Mouse (Mus musculus) limb, embryonic 12.5 days (tissue): Measurements from ENCODE around the gene Med25. TPM values are rescaled to one million over a fixed set of nuclear protein-coding genes. Genes with fewer than 3 reads are reported as not detected.

Experiments used
- ATAC-seq: fragments of 200-750 bp; cut with Nextera tagmentation; 2 replicates; pipeline ENCODE4 v1.8.0; 2017; ENCODE audit warnings: low read depth, moderate TSS enrichment; ENCODE audit not compliant: insufficient number of reproducible peaks, insufficient read depth, low FRiP score, low TSS enrichment
- H3K27ac ChIP-seq: fragments of 300-500 bp; sonication (generic); 2 replicates; pipeline ENCODE4 v1.5.1; 2016; ENCODE audit warnings: mild to moderate bottlenecking, moderate library complexity
- H3K27me3 ChIP-seq: fragments of 300-500 bp; sonication (generic); 2 replicates; pipeline ENCODE4 v1.6.1; 2016; ENCODE audit warnings: mild to moderate bottlenecking, moderate library complexity
- H3K36me3 ChIP-seq: fragments of 300-500 bp; sonication (generic); 2 replicates; pipeline ENCODE4 v1.6.1; 2016; ENCODE audit warnings: mild to moderate bottlenecking, moderate library complexity
- H3K4me1 ChIP-seq: fragments of 300-500 bp; sonication (generic); replicated peaks from 2 replicates; pipeline ENCODE4 v1.6.1; 2016
- H3K4me2 ChIP-seq: fragments of 300-500 bp; sonication (generic); 2 replicates; pipeline ENCODE4 v1.6.1; 2016; ENCODE audit warnings: mild to moderate bottlenecking, moderate library complexity
- H3K4me3 ChIP-seq: fragments of 300-500 bp; sonication (generic); replicated peaks from 2 replicates; pipeline ENCODE4 v1.5.1; 2016; ENCODE audit warnings: mild to moderate bottlenecking
- H3K9ac ChIP-seq: fragments of 300-500 bp; sonication (generic); replicated peaks from 2 replicates; pipeline ENCODE4 v1.6.1; 2016; ENCODE audit warnings: mild to moderate bottlenecking, moderate library complexity
- H3K9me3 ChIP-seq: fragments of 300-500 bp; sonication (generic); 2 replicates; pipeline ENCODE4 v1.6.1; 2016; ENCODE audit warnings: mild to moderate bottlenecking, moderate library complexity
- WGBS: fragments of 180-500 bp; shearing (Covaris S2); methylation state at CpG from one replicate; pipeline ENCODE4 v1.1.7; 2016; 5-methylcytosine and 5-hydroxymethylcytosine counted together
- polyA plus RNA-seq: library from polyadenylated mRNA; unstranded; fragments of >200 nt; fragmentation: Nextera tagmentation; extraction: Ambion mirVana; gene quantifications from 2 replicates; pipeline ENCODE4 v1.2.1, GENCODE M21; 2016

The Med25 gene
- polyA plus RNA-seq, 1 experiment from 2014 or later, result 116 TPM

GRCm38 (mm10) chr7:44841825-44842463 lies 50.6 kb downstream of the Med25 start:
- H3K36me3 ChIP-seq, result peaks cover 65% of the 10 kb centered on the region
- no peaks in the 10 kb centered on the region for H3K9me3 ChIP-seq
- peaks cover 16% of the 10 kb centered on the region for H3K4me1 ChIP-seq
- peaks cover 43% of the 10 kb centered on the region for H3K27me3 ChIP-seq
- H3K9ac ChIP-seq, result no peak overlapping the region
- ATAC-seq, result no peak
- H3K4me2 ChIP-seq, result no peak overlapping the region
- H3K27ac ChIP-seq, result no peak overlapping the region
- H3K4me3 ChIP-seq, result no peak overlapping the region
- WGBS, result 91% methylated on average over 8 of the region's 8 CpGs

- 47% methylated on average over 14 of the region's 14 CpGs for whole genome bisulfite sequencing
These were observed 52.1 kb downstream of the Med25 start for GRCm38 (mm10) chr7:44840426-44840825.

GRCm38 (mm10) chr7:44839491-44840191 lies 52.9 kb downstream of the Med25 start:
- H3K4me2 ChIP-seq, result peak overlapping the region; percentile 66
- peak overlapping the region; percentile 39 for H3K4me3 ChIP-seq
- peaks cover 43% of the 10 kb centered on the region for H3K27me3 ChIP-seq
- H3K27ac ChIP-seq, result no peak overlapping the region
- H3K9ac ChIP-seq, result peak overlapping the region; percentile 55
- no peaks in the 10 kb centered on the region for H3K9me3 ChIP-seq
- H3K36me3 ChIP-seq, result peaks cover 42% of the 10 kb centered on the region
- WGBS, result 2% methylated on average over 58 of the region's 58 CpGs
- H3K4me1 ChIP-seq, result peaks cover 23% of the 10 kb centered on the region
- peak; percentile 43 for ATAC-seq

More at GRCm38 (mm10) chr7:44840426-44840825, 52.1 kb downstream of the Med25 start:
- peak overlapping the region; percentile 66 for H3K4me2 ChIP-seq
- ATAC-seq, result no peak
- no peak overlapping the region for H3K27ac ChIP-seq
- peaks cover 23% of the 10 kb centered on the region for H3K4me1 ChIP-seq
- H3K27me3 ChIP-seq, result peaks cover 43% of the 10 kb centered on the region
- H3K4me3 ChIP-seq, result peak overlapping the region; percentile 39
- H3K9me3 ChIP-seq, result no peaks in the 10 kb centered on the region
- H3K36me3 ChIP-seq, result peaks cover 50% of the 10 kb centered on the region
- H3K9ac ChIP-seq, result peak overlapping the region; percentile 55; the same call in 1 of the 2 replicates

GRCm38 (mm10) chr7:44839171-44839490 lies 53.4 kb downstream of the Med25 start:
- peak overlapping the region; percentile 39 for H3K4me3 ChIP-seq
- H3K36me3 ChIP-seq, result peaks cover 37% of the 10 kb centered on the region
- peak overlapping the region; percentile 55 for H3K9ac ChIP-seq
- H3K27me3 ChIP-seq, result peaks cover 43% of the 10 kb centered on the region
- H3K27ac ChIP-seq, result no peak overlapping the region
- WGBS, result 27% methylated on average over 11 of the region's 11 CpGs
- peaks cover 23% of the 10 kb centered on the region for H3K4me1 ChIP-seq
- peak overlapping the region; percentile 66 for H3K4me2 ChIP-seq
- ATAC-seq, result no peak
- H3K9me3 ChIP-seq, result no peaks in the 10 kb centered on the region

GRCm38 (mm10) chr7:44838073-44838472 lies 54.4 kb downstream of the Med25 start:
- Histone ChIP-seq H3K9ac (no peak overlapping the region), H3K36me3 (peaks cover 27% of the 10 kb centered on the region), H3K4me2 (no peak overlapping the region), H3K4me3 (no peak overlapping the region), H3K4me1 (peaks cover 23% of the 10 kb centered on the region), H3K27me3 (peaks cover 43% of the 10 kb centered on the region), H3K9me3 (no peaks in the 10 kb centered on the region), H3K27ac (no peak overlapping the region)
- no peak for ATAC-seq
- 83% methylated on average over 6 of the region's 6 CpGs for WGBS

GRCm38 (mm10) chr7:44836423-44837053 lies 56.0 kb downstream of the Med25 start:
- Histone ChIP-seq H3K9ac (no peak overlapping the region), H3K9me3 (no peaks in the 10 kb centered on the region), H3K4me1 (peaks cover 23% of the 10 kb centered on the region), H3K4me2 (no peak overlapping the region), H3K4me3 (no peak overlapping the region), H3K27me3 (peaks cover 36% of the 10 kb centered on the region), H3K36me3 (peaks cover 21% of the 10 kb centered on the region), H3K27ac (no peak overlapping the region)
- 82% methylated on average over 9 of the region's 9 CpGs for WGBS
- ATAC-seq, result no peak

GRCm38 (mm10) chr7:44836016-44836404 lies 56.5 kb downstream of the Med25 start:
- Histone ChIP-seq H3K9ac (no peak overlapping the region), H3K9me3 (no peaks in the 10 kb centered on the region), H3K4me3 (no peak overlapping the region), H3K36me3 (peaks cover 21% of the 10 kb centered on the region), H3K27me3 (peaks cover 32% of the 10 kb centered on the region), H3K4me2 (no peak overlapping the region), H3K4me1 (peaks cover 23% of the 10 kb centered on the region), H3K27ac (no peak overlapping the region)
- ATAC-seq, result no peak
- WGBS, result 46% methylated on average over 3 of the region's 3 CpGs

- no peak for ATAC-seq
- 83% methylated on average over 1 of the region's 1 CpGs for WGBS
- Histone ChIP-seq H3K36me3 (peaks cover 21% of the 10 kb centered on the region), H3K4me1 (peaks cover 23% of the 10 kb centered on the region), H3K9ac (no peak overlapping the region), H3K27me3 (peaks cover 27% of the 10 kb centered on the region), H3K9me3 (no peaks in the 10 kb centered on the region), H3K4me3 (no peak overlapping the region), H3K4me2 (no peak overlapping the region), H3K27ac (no peak overlapping the region)
These were observed 57.0 kb downstream of the Med25 start for GRCm38 (mm10) chr7:44835373-44836015.

GRCm38 (mm10) chr7:44832763-44833162 lies 59.7 kb downstream of the Med25 start:
- 73% methylated on average over 4 of the region's 4 CpGs for WGBS
- H3K9me3 ChIP-seq, result no peaks in the 10 kb centered on the region
- H3K4me2 ChIP-seq, result no peak overlapping the region
- no peak overlapping the region for H3K9ac ChIP-seq
- peaks cover 7% of the 10 kb centered on the region for H3K4me1 ChIP-seq
- no peak overlapping the region for H3K4me3 ChIP-seq
- H3K27ac ChIP-seq, result no peak overlapping the region
- H3K36me3 ChIP-seq, result peaks cover 48% of the 10 kb centered on the region
- no peak for ATAC-seq
- no peaks in the 10 kb centered on the region for H3K27me3 ChIP-seq

- Histone ChIP-seq H3K9ac (no peak overlapping the region), H3K9me3 (no peaks in the 10 kb centered on the region), H3K4me1 (peaks cover 6% of the 10 kb centered on the region), H3K4me3 (no peak overlapping the region), H3K36me3 (peaks cover 62% of the 10 kb centered on the region), H3K4me2 (no peak overlapping the region), H3K27me3 (no peaks in the 10 kb centered on the region), H3K27ac (no peak overlapping the region)
- WGBS, result 94% methylated on average over 5 of the region's 5 CpGs
- no peak for ATAC-seq
These were observed 63.8 kb downstream of the Med25 start for GRCm38 (mm10) chr7:44828706-44829105.

- Histone ChIP-seq H3K4me3 (no peak overlapping the region), H3K4me1 (peaks cover 6% of the 10 kb centered on the region; the same call in 1 of the 2 replicates), H3K27ac (no peak overlapping the region), H3K27me3 (no peaks in the 10 kb centered on the region), H3K9ac (no peak overlapping the region), H3K36me3 (peaks cover 63% of the 10 kb centered on the region), H3K9me3 (no peaks in the 10 kb centered on the region), H3K4me2 (no peak overlapping the region)
- no peak for ATAC-seq
- 87% methylated on average over 3 of the region's 3 CpGs for WGBS
These were observed 65.7 kb downstream of the Med25 start for GRCm38 (mm10) chr7:44826771-44827170.
